Mouse (Mus musculus): ENCODE measurements around the gene Sec14l1. TPM values are rescaled to one million over a fixed set of nuclear protein-coding genes. Genes with fewer than 3 reads are reported as not detected.

Gene Sec14l1
- polyA plus RNA-seq, 1 experiment from 2014 or later = 48.0 TPM

- peak; percentile 32; the same call in 1 of the 2 replicates for ATAC-seq (ENCODE audit: insufficient read depth, low FRiP score, low read depth)
- H3K9ac ChIP-seq = no peak overlapping the region
- no peak overlapping the region for H3K4me3 ChIP-seq (replicated peaks)
- peaks cover 35% of the 10 kb centered on the region for H3K4me1 ChIP-seq
- no peaks in the 10 kb centered on the region for H3K27me3 ChIP-seq (replicated peaks)
- no peaks in the 10 kb centered on the region for H3K36me3 ChIP-seq
- H3K9me3 ChIP-seq = no peaks in the 10 kb centered on the region
- WGBS = 66% methylated on average over 6 of the region's 6 CpGs
- H3K4me2 ChIP-seq = no peak overlapping the region
- peak overlapping the region; percentile 49; the same call in 1 of the 2 replicates for H3K27ac ChIP-seq
Observed at GRCm38 (mm10) chr11:117205042-117205441, 90.1 kb downstream of the Sec14l1 start.

- ATAC-seq (ENCODE audit: insufficient read depth, low FRiP score, low read depth) = no peak
Observed at GRCm38 (mm10) chr11:117205447-117205846, 90.5 kb downstream of the Sec14l1 start.

DNA sequence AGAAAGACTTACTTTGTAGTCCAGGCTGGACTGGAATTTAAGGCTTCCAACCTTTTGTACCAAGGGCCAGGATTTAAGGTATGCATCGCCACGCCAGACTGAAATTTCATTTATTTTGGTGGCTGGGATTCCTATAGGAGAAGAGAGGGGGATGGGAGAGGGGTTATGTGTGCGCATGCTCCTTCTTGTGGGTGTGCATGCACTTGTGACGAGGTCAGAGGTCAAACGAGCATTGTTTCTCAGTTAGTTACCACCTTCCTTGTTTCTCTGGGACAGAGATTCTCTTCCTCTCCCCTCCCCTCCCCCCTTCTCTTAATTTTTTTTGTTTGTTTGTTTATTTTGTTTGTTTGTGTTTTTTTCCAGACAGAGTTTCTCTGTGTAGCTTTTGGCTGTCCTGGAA is 92.5 kb downstream of the Sec14l1 start:
- 75% methylated on average over 5 of the region's 5 CpGs for WGBS
- H3K9me3 ChIP-seq = no peaks in the 10 kb centered on the region
- no peak overlapping the region for H3K4me2 ChIP-seq
- no peaks in the 10 kb centered on the region for H3K36me3 ChIP-seq
- H3K9ac ChIP-seq = no peak overlapping the region
- no peak for ATAC-seq (ENCODE audit: insufficient read depth, low FRiP score, low read depth)
- peaks cover 23% of the 10 kb centered on the region for H3K4me1 ChIP-seq
- no peaks in the 10 kb centered on the region for H3K27me3 ChIP-seq (replicated peaks)
- H3K4me3 ChIP-seq (replicated peaks) = no peak overlapping the region
- H3K27ac ChIP-seq = no peak overlapping the region

More at GRCm38 (mm10) chr11:117205447-117205846, 90.5 kb downstream of the Sec14l1 start:
- H3K4me3 ChIP-seq (replicated peaks) = no peak overlapping the region
- 75% methylated on average over 9 of the region's 9 CpGs for WGBS
- no peak overlapping the region for H3K4me2 ChIP-seq
- H3K36me3 ChIP-seq = no peaks in the 10 kb centered on the region
- no peaks in the 10 kb centered on the region for H3K9me3 ChIP-seq
- no peaks in the 10 kb centered on the region for H3K27me3 ChIP-seq (replicated peaks)
- no peak overlapping the region for H3K9ac ChIP-seq
- peak overlapping the region; percentile 49; the same call in 1 of the 2 replicates for H3K27ac ChIP-seq
- H3K4me1 ChIP-seq = peaks cover 35% of the 10 kb centered on the region

GRCm38 (mm10) chr11:117208151-117208673 is 93.2 kb downstream of the Sec14l1 start:
- 75% methylated on average over 8 of the region's 8 CpGs for WGBS
- H3K27ac ChIP-seq = no peak overlapping the region
- no peaks in the 10 kb centered on the region for H3K36me3 ChIP-seq
- H3K4me2 ChIP-seq = no peak overlapping the region
- ATAC-seq (ENCODE audit: insufficient read depth, low FRiP score, low read depth) = no peak
- no peak overlapping the region for H3K9ac ChIP-seq
- H3K9me3 ChIP-seq = no peaks in the 10 kb centered on the region
- peaks cover 21% of the 10 kb centered on the region for H3K4me1 ChIP-seq
- no peaks in the 10 kb centered on the region for H3K27me3 ChIP-seq (replicated peaks)
- no peak overlapping the region for H3K4me3 ChIP-seq (replicated peaks)

Small RNA genes within 50 kb of the gene (microRNA-seq; reads per million reads assigned to microRNA genes)
- gene Gm24323 (not detected), gene Mir6516 (0.58 reads per million)

Other genes with a start within 250 kb of the Sec14l1 start
- 1.2 TPM in 2 replicates for gene Mgat5b, start 196.3 kb upstream of the Sec14l1 start, polyA plus RNA-seq (2015; fragmentation: Nextera tagmentation; extraction: Ambion mirVana)
- gene Sept9, start 84.5 kb downstream of the Sec14l1 start, polyA plus RNA-seq (2015; fragmentation: Nextera tagmentation; extraction: Ambion mirVana) = 107 and 121 TPM in 2 replicates